Mouse (Mus musculus): ENCODE measurements at regions not wholly inside any gene's neighbourhood (a gene's known extent, or its start where the extent isn't known, plus 50 kb on each side); places are given as distances from the start of the nearest gene placed in this dataset.

GRCm38 (mm10) chr16:52601068-52601829 is 147.4 kb upstream of the Alcam start:
- in situ Hi-C loops (cut with MboI, MseI) = no loop called here

GRCm38 (mm10) chr16:52598232-52598631 is 144.4 kb upstream of the Alcam start:
- in situ Hi-C loops (cut with MboI, MseI) = no loop called here

- in situ Hi-C loops (cut with MboI, MseI) = no loop called here
Observed at GRCm38 (mm10) chr16:52597181-52597580, 143.3 kb upstream of the Alcam start.

- in situ Hi-C loops (cut with MboI, MseI) = no loop called here
Observed at GRCm38 (mm10) chr16:52588291-52588781, 134.5 kb upstream of the Alcam start.

- in situ Hi-C loops (cut with MboI, MseI) = no loop called here
Observed at GRCm38 (mm10) chr16:52569078-52569477, 115.2 kb upstream of the Alcam start.

GRCm38 (mm10) chr16:52536278-52536677 is 82.4 kb upstream of the Alcam start:
- in situ Hi-C loops (cut with MboI, MseI) = no loop called here

GRCm38 (mm10) chr16:52534601-52535000 is 80.7 kb upstream of the Alcam start:
- in situ Hi-C loops (cut with MboI, MseI) = loop anchor here in 1 of 2 experiments (5.0 kb wide), 1 partner anchor 38 kb away; no protein-coding TSS in a partner anchor

- in situ Hi-C loops (cut with MboI, MseI) = loop anchor here in 1 of 2 experiments (5.0 kb wide), 1 partner anchor 40 kb away; no protein-coding TSS in a partner anchor
Observed at GRCm38 (mm10) chr16:52532475-52533083, 78.7 kb upstream of the Alcam start.

GRCm38 (mm10) chr16:52513546-52514409 is 59.9 kb upstream of the Alcam start:
- in situ Hi-C loops (cut with MboI, MseI) = no loop called here

- in situ Hi-C loops (cut with MboI, MseI) = no loop called here
Observed at GRCm38 (mm10) chr16:52508633-52509379, 54.9 kb upstream of the Alcam start.
